Mouse (Mus musculus) urinary bladder, postnatal 36 days (tissue): ENCODE measurements around the gene Igf2.

Source experiments
- DNase-seq, 2 experiments: peaks; one replicate each; pipeline ENCODE4 v3.0.0; 2022; ENCODE audit warnings: low spot score in 2 of 2, mixed read lengths in 1 of 2

Gene Igf2

GRCm38 (mm10) chr7:142666659-142667058, at the start of gene Igf2:
Igf2 (minus strand) TSS chr7:142666816.
- no peak for DNase-seq

GRCm38 (mm10) chr7:142714783-142715498, 48.3 kb upstream of the Igf2 start:
- DNase-seq, result peak; percentile 5 to 36

- no peak for DNase-seq
Measured at GRCm38 (mm10) chr7:142706873-142707272, 40.3 kb upstream of the Igf2 start.

GRCm38 (mm10) chr7:142699334-142699860, 32.8 kb upstream of the Igf2 start:
- peak in 1 of 2 experiments; percentile 42 for DNase-seq

GRCm38 (mm10) chr7:142678611-142679010, 12.0 kb upstream of the Igf2 start:
- no peak for DNase-seq

- peak; percentile 42 to 43 for DNase-seq
Measured at GRCm38 (mm10) chr7:142675644-142676043, 9.0 kb upstream of the Igf2 start.

GRCm38 (mm10) chr7:142675141-142675540, 8.5 kb upstream of the Igf2 start:
- no peak for DNase-seq

- no peak for DNase-seq
Measured at GRCm38 (mm10) chr7:142672120-142672519, 5.5 kb upstream of the Igf2 start.

GRCm38 (mm10) chr7:142671067-142671466, 4.5 kb upstream of the Igf2 start:
- no peak for DNase-seq

- no peak for DNase-seq
Measured at GRCm38 (mm10) chr7:142669751-142670625, 3.4 kb upstream of the Igf2 start, which contains the start of gene Gm49394. Gm49394 (minus strand) TSS chr7:142669942.

- no peak for DNase-seq
Measured at GRCm38 (mm10) chr7:142668328-142668727, 1.7 kb upstream of the Igf2 start.

- no peak for DNase-seq
Measured at GRCm38 (mm10) chr7:142667521-142667920, 905 bp upstream of the Igf2 start.

GRCm38 (mm10) chr7:142666109-142666508, 507 bp downstream of the Igf2 start:
- DNase-seq, result no peak

- no peak for DNase-seq
Measured at GRCm38 (mm10) chr7:142665364-142665763, 1.3 kb downstream of the Igf2 start.

- DNase-seq, result no peak
Measured at GRCm38 (mm10) chr7:142664465-142665029, 2.1 kb downstream of the Igf2 start.

- no peak for DNase-seq
Measured at GRCm38 (mm10) chr7:142663931-142664421, 2.6 kb downstream of the Igf2 start.

GRCm38 (mm10) chr7:142663151-142663550, 3.5 kb downstream of the Igf2 start:
- DNase-seq, result no peak

- DNase-seq, result no peak
Measured at GRCm38 (mm10) chr7:142661811-142662210, 4.8 kb downstream of the Igf2 start.

- DNase-seq, result no peak
Measured at GRCm38 (mm10) chr7:142661046-142661445, 5.6 kb downstream of the Igf2 start.

GRCm38 (mm10) chr7:142660651-142660945, 6.0 kb downstream of the Igf2 start:
- DNase-seq, result no peak

GRCm38 (mm10) chr7:142659767-142660650, 6.6 kb downstream of the Igf2 start:
- no peak for DNase-seq
